Mouse (Mus musculus) liver, embryonic 14.5 days (tissue): ENCODE results near the gene Muc5ac. TPM values are rescaled to one million over a fixed set of nuclear protein-coding genes. Genes with fewer than 3 reads are reported as not detected.

Experiments
- ATAC-seq: fragments of 200-750 bp; cut with Nextera tagmentation; 2 replicates; pipeline ENCODE4 v1.8.0; 2017; ENCODE audit warnings: moderate number of reproducible peaks, mild to moderate bottlenecking, moderate library complexity; ENCODE audit not compliant: insufficient read depth
- DNase-seq, 3 experiments: peaks; one replicate each; pipeline ENCODE4 v3.0.0-alpha.2; 2012 to 2013; ENCODE audit warnings: low read depth in 3 of 3, low spot score in 3 of 3
- H3K27ac ChIP-seq: fragments of 300-500 bp; sonication (generic); 2 replicates; pipeline ENCODE4 v1.5.1; 2014; ENCODE audit warnings: moderate library complexity, mild to moderate bottlenecking, control low read depth, inconsistent platforms
- H3K27me3 ChIP-seq: fragments of 300-500 bp; sonication (generic); 2 replicates; pipeline ENCODE4 v1.6.1; 2014; ENCODE audit warnings: mild to moderate bottlenecking, low read length, moderate library complexity; ENCODE audit not compliant: control insufficient read depth, insufficient read depth
- H3K36me3 ChIP-seq: fragments of 300-500 bp; sonication (generic); replicated peaks from 2 replicates; pipeline ENCODE4 v1.6.1; 2014; ENCODE audit warnings: low read depth; ENCODE audit not compliant: control insufficient read depth, insufficient read depth
- H3K4me1 ChIP-seq, 2 experiments: fragments of 200-500 bp in 1 of 2; fragments of 300-500 bp in 1 of 2; sonication (generic) in 1 of 2; replicated peaks; 2 replicates each; pipeline ENCODE4 v1.6.1; 2012 to 2014; ENCODE audit warnings: antibody characterized with exemption in 1 of 2, inconsistent platforms in 1 of 2, low read length in 1 of 2; ENCODE audit not compliant: control insufficient read depth in 2 of 2, insufficient read depth in 2 of 2
- H3K4me2 ChIP-seq: fragments of 300-500 bp; sonication (generic); 2 replicates; pipeline ENCODE4 v1.6.1; 2014; ENCODE audit warnings: low read depth, mild to moderate bottlenecking, control low read depth, moderate library complexity
- H3K4me3 ChIP-seq, 2 experiments: fragments of 200-500 bp in 1 of 2; fragments of 300-500 bp in 1 of 2; sonication (generic) in 1 of 2; 2 replicates each; pipeline ENCODE4 v1.5.1; 2012 to 2014; ENCODE audit warnings: low read depth in 2 of 2, low read length in 2 of 2, mild to moderate bottlenecking in 2 of 2, control low read depth in 1 of 2, inconsistent platforms in 1 of 2, moderate library complexity in 1 of 2; ENCODE audit not compliant: insufficient read depth in 1 of 2
- H3K9ac ChIP-seq: fragments of 300-500 bp; sonication (generic); replicated peaks from 2 replicates; pipeline ENCODE4 v1.6.1; 2014; ENCODE audit warnings: mild to moderate bottlenecking, control low read depth, moderate library complexity
- H3K9me3 ChIP-seq: fragments of 300-500 bp; sonication (generic); 2 replicates; pipeline ENCODE4 v1.6.1; 2016; ENCODE audit warnings: low read length, mixed read lengths; ENCODE audit not compliant: control insufficient read depth
- CTCF ChIP-seq: IDR thresholded peaks from 2 replicates; pipeline ENCODE4 v1.5.1; 2016; ENCODE audit warnings: antibody characterized with exemption, low read depth, control low read depth
- EP300 ChIP-seq: IDR thresholded peaks from 2 replicates; pipeline ENCODE4 v1.6.1; 2016; ENCODE audit warnings: antibody characterized with exemption, low read depth
- WGBS: fragments of 180-500 bp; shearing (Covaris S2); extraction: QIAGEN DNeasy Blood & Tissue Kit; methylation state at CpG from one replicate; pipeline ENCODE4 v1.1.7; 2014; ENCODE audit not compliant: insufficient replicate concordance; 5-methylcytosine and 5-hydroxymethylcytosine counted together
- polyA plus RNA-seq, 2 experiments: library from polyadenylated mRNA; depleted of rRNA in 1 of 2; stranded (reverse) in 1 of 2; unstranded in 1 of 2; fragments of >200 nt; fragmentation: Nextera tagmentation in 1 of 2; extraction: Ambion mirVana in 1 of 2; gene quantifications; 2 replicates each; pipeline versions ENCODE4 v1.2.1 to v1.2.3; 2012 to 2014

Muc5ac gene
- polyA plus RNA-seq (2012; rRNA removed) (not detected in 2 replicates), polyA plus RNA-seq (2014; fragmentation: Nextera tagmentation; extraction: Ambion mirVana) (not detected in 2 replicates)

- Histone ChIP-seq H3K27ac (no peak within 1 kb of the TSS), H3K4me1 (no peaks in the 10 kb centered on the region), H3K9me3 (no peaks in the 10 kb centered on the region), H3K9ac (no peak within 1 kb of the TSS), H3K27me3 (no peaks in the 10 kb centered on the region; the same call in 1 of the 2 replicates), H3K36me3 (no peaks in the 10 kb centered on the region), H3K4me3 (no peak within 1 kb of the TSS), H3K4me2 (no peak within 1 kb of the TSS)
- ATAC-seq (no peak), DNase-seq (no peak)
- TF ChIP-seq EP300 (no peak), CTCF (no peak)
- WGBS: 53% methylated on average over 6 of the region's 6 CpGs
Observed at GRCm38 (mm10) chr7:141788677-141789452, at the start of gene Muc5ac. Gene Muc5ac, plus strand, starts transcription at chr7:141788972.

- WGBS: 67% methylated on average over 7 of the region's 7 CpGs
- TF ChIP-seq EP300 (no peak), CTCF (no peak)
- Histone ChIP-seq H3K36me3 (no peaks in the 10 kb centered on the region), H3K4me3 (no peak overlapping the region), H3K9ac (no peak overlapping the region), H3K4me1 (no peaks in the 10 kb centered on the region), H3K4me2 (no peak overlapping the region), H3K9me3 (no peaks in the 10 kb centered on the region), H3K27ac (no peak overlapping the region), H3K27me3 (no peaks in the 10 kb centered on the region)
- DNase-seq (no peak), ATAC-seq (no peak)
Observed at GRCm38 (mm10) chr7:141747451-141748100, 41.2 kb upstream of the Muc5ac start.

- no peaks in the 10 kb centered on the region for H3K36me3 ChIP-seq
- H3K27me3 ChIP-seq: no peaks in the 10 kb centered on the region
- H3K9ac ChIP-seq: no peak overlapping the region
- DNase-seq: no peak
- H3K4me1 ChIP-seq: no peaks in the 10 kb centered on the region
- no peak for TF ChIP-seq CTCF
- no peak for TF ChIP-seq EP300
- no peak for ATAC-seq
- WGBS: 53% methylated on average over 6 of the region's 6 CpGs
- no peak overlapping the region for H3K4me3 ChIP-seq
- H3K27ac ChIP-seq: no peak overlapping the region
- H3K4me2 ChIP-seq: no peak overlapping the region
- no peaks in the 10 kb centered on the region for H3K9me3 ChIP-seq
Observed at GRCm38 (mm10) chr7:141752513-141752912, 36.3 kb upstream of the Muc5ac start.

GRCm38 (mm10) chr7:141755831-141756230 is 32.9 kb upstream of the Muc5ac start:
- peak; percentile 95 for TF ChIP-seq CTCF
- no peak for TF ChIP-seq EP300
- peak; percentile 49 to 57 (median 54) for DNase-seq
- peak; percentile 39; the same call in 1 of the 2 replicates for ATAC-seq
- H3K27me3 ChIP-seq: no peaks in the 10 kb centered on the region
- no peaks in the 10 kb centered on the region for H3K9me3 ChIP-seq
- no peak overlapping the region for H3K4me2 ChIP-seq
- no peaks in the 10 kb centered on the region for H3K36me3 ChIP-seq
- no peak overlapping the region for H3K9ac ChIP-seq
- H3K27ac ChIP-seq: no peak overlapping the region
- H3K4me3 ChIP-seq: no peak overlapping the region
- WGBS: 42% methylated on average over 4 of the region's 4 CpGs
- H3K4me1 ChIP-seq: no peaks in the 10 kb centered on the region

GRCm38 (mm10) chr7:141758291-141758690 is 30.5 kb upstream of the Muc5ac start:
- 26% methylated on average over 4 of the region's 4 CpGs for WGBS
- TF ChIP-seq EP300: no peak
- TF ChIP-seq CTCF: no peak

More at GRCm38 (mm10) chr7:141758291-141758690, 30.5 kb upstream of the Muc5ac start:
- Histone ChIP-seq H3K4me2 (no peak overlapping the region), H3K27me3 (no peaks in the 10 kb centered on the region), H3K36me3 (no peaks in the 10 kb centered on the region), H3K9me3 (no peaks in the 10 kb centered on the region), H3K4me3 (no peak overlapping the region), H3K9ac (no peak overlapping the region), H3K27ac (no peak overlapping the region), H3K4me1 (no peaks in the 10 kb centered on the region)
- DNase-seq (no peak), ATAC-seq (no peak)
